Mouse (Mus musculus) limb, embryonic 14.5 days (tissue): ENCODE results near the gene Sez6. TPM values are rescaled to one million over a fixed set of nuclear protein-coding genes. Genes with fewer than 3 reads are reported as not detected.
A peak's percentile ranks its signal among the peaks of the same experiment; 100 is the strongest.

ENCODE experiments used
- ATAC-seq: fragments of 200-750 bp; cut with Nextera tagmentation; 2 replicates; pipeline ENCODE4 v1.8.0; 2017; ENCODE audit warnings: low read depth, moderate number of reproducible peaks, moderate TSS enrichment; ENCODE audit not compliant: low FRiP score
- DNase-seq: peaks from one replicate; pipeline ENCODE4 v3.0.0-alpha.2; 2015; ENCODE audit warnings: low spot score
- H3K27ac ChIP-seq: fragments of 300-500 bp; sonication (generic); replicated peaks from 2 replicates; pipeline ENCODE4 v1.5.1; 2014; ENCODE audit warnings: low read depth, mild to moderate bottlenecking, low read length, moderate library complexity, mixed read lengths
- H3K27me3 ChIP-seq: fragments of 300-500 bp; sonication (generic); 2 replicates; pipeline ENCODE4 v1.6.1; 2014; ENCODE audit warnings: low read length, mixed read lengths; ENCODE audit not compliant: control insufficient read depth, insufficient read depth
- H3K36me3 ChIP-seq: fragments of 300-500 bp; sonication (generic); 2 replicates; pipeline ENCODE4 v1.6.1; 2014; ENCODE audit warnings: mild to moderate bottlenecking, low read length, moderate library complexity, mixed read lengths; ENCODE audit not compliant: control insufficient read depth, insufficient read depth
- H3K4me1 ChIP-seq: fragments of 300-500 bp; sonication (generic); 2 replicates; pipeline ENCODE4 v1.6.1; 2014; ENCODE audit warnings: antibody characterized with exemption, low read length, mixed read lengths; ENCODE audit not compliant: control insufficient read depth, insufficient read depth
- H3K4me2 ChIP-seq: fragments of 300-500 bp; sonication (generic); replicated peaks from 2 replicates; pipeline ENCODE4 v1.6.1; 2014; ENCODE audit warnings: low read depth, mild to moderate bottlenecking, low read length, moderate library complexity; ENCODE audit not compliant: severe bottlenecking
- H3K4me3 ChIP-seq: fragments of 300-500 bp; sonication (generic); replicated peaks from 2 replicates; pipeline ENCODE4 v1.5.1; 2014; ENCODE audit warnings: low read length
- H3K9ac ChIP-seq: fragments of 300-500 bp; sonication (generic); 2 replicates; pipeline ENCODE4 v1.6.1; 2014; ENCODE audit warnings: mild to moderate bottlenecking, low read depth, low read length, moderate library complexity; ENCODE audit not compliant: severe bottlenecking
- H3K9me3 ChIP-seq: fragments of 300-500 bp; sonication (generic); 2 replicates; pipeline ENCODE4 v1.6.1; 2016; ENCODE audit warnings: low read length; ENCODE audit not compliant: control insufficient read depth
- POLR2A ChIP-seq: fragments of 200-500 bp; IDR thresholded peaks from 2 replicates; pipeline ENCODE4 v1.8.0; 2012; ENCODE audit warnings: inconsistent platforms, mild to moderate bottlenecking, moderate library complexity, borderline replicate concordance; ENCODE audit not compliant: insufficient read depth, insufficient read length; ENCODE audit errors: extremely low read depth
- WGBS: fragments of 180-500 bp; shearing (Covaris S2); extraction: QIAGEN DNeasy Blood & Tissue Kit; methylation state at CpG from one replicate; pipeline ENCODE4 v1.1.7; 2014; 5-methylcytosine and 5-hydroxymethylcytosine counted together
- polyA plus RNA-seq, 2 experiments: library from polyadenylated mRNA; depleted of rRNA in 1 of 2; stranded (reverse) in 1 of 2; unstranded in 1 of 2; fragments of >200 nt; fragmentation: Nextera tagmentation in 1 of 2; extraction: Ambion mirVana in 1 of 2; gene quantifications; 2 replicates each; pipeline versions ENCODE4 v1.2.1 to v1.2.3; 2012 to 2014

The Sez6 gene
- polyA plus RNA-seq, 2 experiments = 1.2 to 1.4 TPM

- Histone ChIP-seq H3K4me3 (no peak overlapping the region), H3K27ac (no peak overlapping the region), H3K9ac (no peak overlapping the region), H3K36me3 (no peaks in the 10 kb centered on the region), H3K9me3 (no peaks in the 10 kb centered on the region), H3K4me1 (peaks cover 6% of the 10 kb centered on the region), H3K4me2 (no peak overlapping the region), H3K27me3 (peaks cover 3% of the 10 kb centered on the region)
- TF ChIP-seq POLR2A = no peak
- no peak for ATAC-seq
- DNase-seq = no peak
- WGBS = 30% methylated on average over 9 of the region's 9 CpGs
These were observed 4.6 kb upstream of the Sez6 start for GRCm38 (mm10) chr11:77925836-77926657.

DNA sequence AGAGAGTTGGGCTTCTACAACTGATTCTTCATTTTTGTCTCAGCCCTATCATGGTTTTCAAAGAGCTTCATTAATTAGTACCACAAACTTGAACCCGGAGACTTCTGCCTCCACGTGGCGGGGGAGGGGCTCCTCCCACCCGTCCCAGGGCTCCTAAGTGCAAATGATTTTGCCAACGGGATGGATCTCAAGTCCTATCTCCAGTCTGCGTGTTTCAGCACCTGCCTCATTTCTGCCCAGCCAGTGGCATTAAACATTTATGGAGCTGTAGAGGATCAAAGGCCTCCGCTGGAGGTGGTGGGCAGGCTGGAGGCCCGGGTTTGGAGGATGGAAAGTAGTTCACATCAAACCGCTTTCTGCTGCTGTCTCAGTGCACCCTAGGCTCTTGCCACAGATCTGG lies 3.9 kb upstream of the Sez6 start:
- Histone ChIP-seq H3K36me3 (no peaks in the 10 kb centered on the region), H3K4me3 (no peak overlapping the region), H3K27me3 (peaks cover 9% of the 10 kb centered on the region), H3K4me2 (no peak overlapping the region), H3K9me3 (no peaks in the 10 kb centered on the region), H3K4me1 (peaks cover 10% of the 10 kb centered on the region), H3K9ac (no peak overlapping the region), H3K27ac (no peak overlapping the region)
- DNase-seq (no peak), ATAC-seq (no peak)
- WGBS = 6% methylated on average over 9 of the region's 9 CpGs
- no peak for TF ChIP-seq POLR2A

GRCm38 (mm10) chr11:77927837-77928236 lies 2.8 kb upstream of the Sez6 start:
- TF ChIP-seq POLR2A = no peak

DNA sequence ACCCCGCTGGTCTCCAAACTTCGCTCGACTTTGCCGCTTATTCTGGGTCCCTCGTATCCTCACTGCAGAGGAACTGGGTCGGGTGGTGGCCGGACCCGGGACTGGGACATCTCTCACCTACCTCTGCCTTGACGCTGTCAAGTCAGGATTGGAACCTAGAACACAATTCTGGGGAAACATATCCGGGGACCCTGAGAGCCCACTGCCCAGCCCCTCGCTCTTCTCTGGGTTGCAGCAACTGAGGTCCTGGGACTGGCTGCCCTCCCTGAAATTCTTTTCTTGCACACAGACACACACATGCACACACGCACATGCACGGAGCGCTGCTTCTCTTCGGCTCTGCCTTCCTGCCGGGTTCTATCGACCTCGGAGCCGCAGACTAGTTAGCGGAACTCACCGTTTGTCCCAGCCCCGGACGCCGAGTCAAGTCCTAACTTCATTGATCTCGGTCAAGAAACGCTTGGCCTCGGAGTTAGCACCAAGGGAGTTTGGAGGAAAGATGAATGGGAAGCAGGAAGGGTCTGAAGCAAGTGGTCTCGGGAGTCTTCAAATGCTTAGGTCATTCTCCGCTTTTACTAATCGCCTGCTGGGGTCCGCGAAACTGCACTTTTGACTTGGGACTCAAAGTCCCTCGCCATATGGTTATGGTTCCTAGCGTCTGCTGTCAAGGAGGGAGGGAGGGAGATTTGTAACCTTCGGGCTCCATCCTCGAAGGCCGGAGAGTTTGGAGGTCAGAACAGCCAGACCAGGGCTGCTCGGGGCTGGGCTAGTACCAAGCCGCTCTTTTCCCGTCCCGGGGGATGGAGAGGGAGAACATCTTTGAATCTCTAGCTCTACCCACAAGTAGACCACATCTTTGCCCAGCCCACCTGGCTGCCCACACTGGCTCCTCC lies 1.2 kb downstream of the Sez6 start:
- WGBS = 4% methylated on average over 41 of the region's 41 CpGs
- Histone ChIP-seq H3K4me2 (peak overlapping the region; percentile 96), H3K9me3 (no peaks in the 10 kb centered on the region), H3K9ac (no peak overlapping the region), H3K27me3 (peaks cover 54% of the 10 kb centered on the region), H3K27ac (no peak overlapping the region), H3K4me1 (peaks cover 10% of the 10 kb centered on the region), H3K4me3 (peak overlapping the region; percentile 46), H3K36me3 (no peaks in the 10 kb centered on the region)
- no peak for TF ChIP-seq POLR2A
- ATAC-seq = no peak
- no peak for DNase-seq

More at GRCm38 (mm10) chr11:77927837-77928236, 2.8 kb upstream of the Sez6 start:
- 61% methylated on average over 5 of the region's 5 CpGs for WGBS
- H3K4me2 ChIP-seq = no peak overlapping the region
- no peaks in the 10 kb centered on the region for H3K36me3 ChIP-seq
- no peak overlapping the region for H3K4me3 ChIP-seq
- no peak for ATAC-seq
- H3K4me1 ChIP-seq = peaks cover 10% of the 10 kb centered on the region
- no peak for DNase-seq
- peaks cover 21% of the 10 kb centered on the region for H3K27me3 ChIP-seq
- H3K9me3 ChIP-seq = no peaks in the 10 kb centered on the region
- H3K27ac ChIP-seq = no peak overlapping the region
- no peak overlapping the region for H3K9ac ChIP-seq

DNA sequence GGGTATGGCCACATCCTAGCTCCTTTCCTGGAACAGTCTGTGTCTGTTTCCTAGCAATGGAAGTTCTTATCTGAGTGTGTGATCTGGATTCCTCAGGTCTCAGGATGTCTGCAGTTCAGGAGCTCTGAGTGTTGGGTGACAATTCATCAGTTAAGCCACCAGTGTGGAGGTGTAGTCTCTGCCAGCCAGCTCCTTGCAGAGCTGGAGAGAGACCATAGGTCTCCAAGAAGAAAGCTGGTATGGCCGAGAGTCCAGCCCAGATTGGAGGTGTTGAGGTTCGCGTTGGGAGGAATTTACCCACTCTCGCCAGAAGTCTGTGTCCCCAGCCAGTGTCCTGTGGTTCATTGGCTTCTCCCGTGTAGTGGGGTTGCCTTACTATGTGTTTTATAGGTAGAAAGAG lies 2.0 kb downstream of the Sez6 start:
- peaks cover 58% of the 10 kb centered on the region for H3K27me3 ChIP-seq
- no peak for ATAC-seq
- WGBS = 24% methylated on average over 5 of the region's 5 CpGs

More for the DNA sequence above, 2.0 kb downstream of the Sez6 start:
- H3K4me1 ChIP-seq = peaks cover 10% of the 10 kb centered on the region
- no peaks in the 10 kb centered on the region for H3K36me3 ChIP-seq
- no peak overlapping the region for H3K9ac ChIP-seq
- no peak for DNase-seq
- H3K9me3 ChIP-seq = no peaks in the 10 kb centered on the region
- no peak for TF ChIP-seq POLR2A
- H3K27ac ChIP-seq = no peak overlapping the region
- no peak overlapping the region for H3K4me3 ChIP-seq
- H3K4me2 ChIP-seq = no peak overlapping the region
